ENCODE assay signal across 21 mouse cellular contexts in genomic region chr10:123032078-123032646, GRCm38 (mm10). TPM values are rescaled to one million over a fixed set of nuclear protein-coding genes. Genes with fewer than 3 reads are reported as not detected.
DNase-seq lines count a peak whose midpoint lies in the region; ATAC-seq and TF ChIP-seq lines count a peak whose summit lies in the region.
"Had no signal": no experiment of that assay in that cellular context is flagged by ENCODE, and none has a peak within 500 bp of the region (broad histone marks: within the 10 kb centered on the region; RNA-seq: fewer than 3 reads in every experiment).

No protein-coding gene starts in this region.

- H3K27ac ChIP-seq in intestine, embryonic 16.5 days (ENCODE audit: low read length) = no peak overlapping the region
- no peak overlapping the region for H3K27ac ChIP-seq in intestine, embryonic 15.5 days
- no peak overlapping the region for H3K27ac ChIP-seq in CH12.LX (ENCODE audit: insufficient read depth, low read depth)
- peak overlapping the region; percentile 23; the same call in 1 of the 2 replicates for H3K27ac ChIP-seq in intestine, postnatal 0 days (ENCODE audit: low read depth, low read length)
- H3K27ac ChIP-seq in lung, postnatal 0 days (ENCODE audit: low read length) = no peak overlapping the region
- H3K27ac ChIP-seq in midbrain, embryonic 13.5 days = no peak overlapping the region
- H3K27ac ChIP-seq: embryonic facial prominence, embryonic 10.5 days; embryonic facial prominence, embryonic 12.5 days; forebrain, embryonic 13.5 days; forebrain, embryonic 15.5 days had no signal

- H3K27me3 ChIP-seq in intestine, embryonic 16.5 days (replicated peaks; ENCODE audit: control insufficient read depth, insufficient read depth, low read length) = no peaks in the 10 kb centered on the region
- H3K27me3 ChIP-seq in intestine, embryonic 15.5 days (replicated peaks) = no peaks in the 10 kb centered on the region
- H3K27me3 ChIP-seq in CH12.LX (replicated peaks) = no peaks in the 10 kb centered on the region
- H3K27me3 ChIP-seq in intestine, postnatal 0 days (replicated peaks; ENCODE audit: control insufficient read depth, insufficient read depth, low read length) = no peaks in the 10 kb centered on the region
- H3K27me3 ChIP-seq in lung, postnatal 0 days (replicated peaks; ENCODE audit: insufficient read depth, low read length) = no peaks in the 10 kb centered on the region
- no peaks in the 10 kb centered on the region for H3K27me3 ChIP-seq in midbrain, embryonic 13.5 days
- H3K27me3 ChIP-seq: embryonic facial prominence, embryonic 12.5 days; forebrain, embryonic 13.5 days; forebrain, embryonic 15.5 days had no signal

- no peak for TF ChIP-seq POLR2A in CH12.LX (IDR thresholded peaks at IDR 0.05; ENCODE audit: low read depth, low read length)

- H3K79me2 ChIP-seq in CH12.LX (replicated peaks; ENCODE audit: control insufficient read depth, extremely low read depth, insufficient read depth, poor library complexity, severe bottlenecking) = no peaks in the 10 kb centered on the region

- H3K9ac ChIP-seq in intestine, embryonic 16.5 days (ENCODE audit: low read depth, low read length) = no peak overlapping the region
- no peak overlapping the region for H3K9ac ChIP-seq in intestine, embryonic 15.5 days
- no peak overlapping the region for H3K9ac ChIP-seq in CH12.LX (ENCODE audit: insufficient read depth, low read depth)
- H3K9ac ChIP-seq in intestine, postnatal 0 days (ENCODE audit: low read depth, low read length) = no peak overlapping the region
- no peak overlapping the region for H3K9ac ChIP-seq in lung, postnatal 0 days (replicated peaks; ENCODE audit: low read depth)
- no peak overlapping the region for H3K9ac ChIP-seq in midbrain, embryonic 13.5 days (replicated peaks)
- H3K9ac ChIP-seq: embryonic facial prominence, embryonic 12.5 days; forebrain, embryonic 13.5 days; forebrain, embryonic 15.5 days; forebrain, postnatal 0 days had no signal

- in situ Hi-C loops in CH12.LX (cut with MboI; ENCODE audit: low pct_ligation_motif_present, low pct_unique_long_range_greater_than_20kb, low sequenced_read_pairs) = no loop called here

- peak; percentile 48 for ATAC-seq in intestine, embryonic 16.5 days
- ATAC-seq in intestine, embryonic 15.5 days = no peak
- peak; percentile 79 for ATAC-seq in intestine, postnatal 0 days
- no peak for ATAC-seq in lung, postnatal 0 days
- ATAC-seq in midbrain, embryonic 13.5 days = no peak
- ATAC-seq: CD4-positive, CD25-positive, alpha-beta regulatory T cell, adult 4 months; forebrain, embryonic 13.5 days; forebrain, embryonic 15.5 days; forebrain, postnatal 0 days had no signal

- H3K4me2 ChIP-seq in intestine, embryonic 16.5 days (ENCODE audit: low read depth, low read length) = no peak overlapping the region
- no peak overlapping the region for H3K4me2 ChIP-seq in intestine, embryonic 15.5 days (replicated peaks)
- H3K4me2 ChIP-seq in CH12.LX (ENCODE audit: insufficient read depth, low read depth, poor library complexity, severe bottlenecking) = no peak overlapping the region
- no peak overlapping the region for H3K4me2 ChIP-seq in intestine, postnatal 0 days (replicated peaks; ENCODE audit: low read depth)
- no peak overlapping the region for H3K4me2 ChIP-seq in lung, postnatal 0 days (replicated peaks; ENCODE audit: low read depth, low read length)
- no peak overlapping the region for H3K4me2 ChIP-seq in midbrain, embryonic 13.5 days (replicated peaks)
- H3K4me2 ChIP-seq: embryonic facial prominence, embryonic 12.5 days; forebrain, embryonic 13.5 days; forebrain, embryonic 15.5 days had no signal

- WGBS in intestine, embryonic 16.5 days = 81% methylated on average over 14 of the region's 14 CpGs
- WGBS in intestine, embryonic 15.5 days = 82% methylated on average over 14 of the region's 14 CpGs
- WGBS in intestine, postnatal 0 days = 62% methylated on average over 14 of the region's 14 CpGs
- 78% methylated on average over 14 of the region's 14 CpGs for WGBS in lung, postnatal 0 days
- 93% methylated on average over 14 of the region's 14 CpGs for WGBS in midbrain, embryonic 13.5 days

- dilution Hi-C loops in CH12.LX (cut with MboI; ENCODE audit: extremely low pct_ligation_motif_present, extremely low pct_unique_long_range_greater_than_20kb, low sequenced_read_pairs) = no loop called here

- H3K4me3 ChIP-seq in intestine, embryonic 16.5 days (ENCODE audit: low read length) = no peak overlapping the region
- H3K4me3 ChIP-seq in intestine, embryonic 15.5 days (replicated peaks) = no peak overlapping the region
- no peak overlapping the region for H3K4me3 ChIP-seq in CH12.LX (replicated peaks in 1 of 3; ENCODE audit: low read depth in 2 of 3, low read length in 2 of 3, poor library complexity in 1 of 3)
- no peak overlapping the region for H3K4me3 ChIP-seq in intestine, postnatal 0 days (ENCODE audit: low read depth, low read length)
- H3K4me3 ChIP-seq in lung, postnatal 0 days (ENCODE audit: low read depth, low read length) = no peak overlapping the region
- H3K4me3 ChIP-seq in midbrain, embryonic 13.5 days (replicated peaks) = no peak overlapping the region
- H3K4me3 ChIP-seq: embryonic facial prominence, embryonic 10.5 days; embryonic facial prominence, embryonic 12.5 days; forebrain, embryonic 13.5 days; forebrain, embryonic 15.5 days had no signal

- DNase-seq in CH12.LX (ENCODE audit: extremely low read depth) = peak; percentile 41
- no peak for DNase-seq in kidney, postnatal 10 days
- no peak for DNase-seq in lung, postnatal 0 days (ENCODE audit: low spot score)
- DNase-seq: adrenal gland, adult 2 months; adrenal gland, postnatal 10 days; adrenal gland, postnatal 36 days; cerebellum, adult 11-12 months; cerebellum, adult 2 months; cerebellum, adult 9-10 months; cerebellum, postnatal 10 days; cerebellum, postnatal 25 days; forebrain, postnatal 0 days had no signal

- no peak for TF ChIP-seq CTCF in CH12.LX (conservative IDR thresholded peaks at IDR 0.05 in 1 of 2, IDR thresholded peaks at IDR 0.05 in 1 of 2; ENCODE audit: low read depth in 2 of 2, low read length in 2 of 2)
- TF ChIP-seq CTCF in intestine, postnatal 0 days (IDR thresholded peaks at IDR 0.05; ENCODE audit: low read depth) = no peak
- no peak for TF ChIP-seq CTCF in lung, postnatal 0 days (IDR thresholded peaks at IDR 0.05)

- TF ChIP-seq RAD21 in CH12.LX (IDR thresholded peaks at IDR 0.05; ENCODE audit: low read depth, low read length) = no peak

- no peaks in the 10 kb centered on the region for H3K4me1 ChIP-seq in intestine, embryonic 16.5 days (ENCODE audit: control insufficient read depth, insufficient read depth, low read length)
- no peaks in the 10 kb centered on the region for H3K4me1 ChIP-seq in intestine, embryonic 15.5 days (replicated peaks)
- peaks cover 0 to 3% of the 10 kb centered on the region in 2 experiments; a peak in 1 of 4 replicates for H3K4me1 ChIP-seq in CH12.LX (ENCODE audit: control insufficient read depth in 1 of 2, insufficient read depth in 2 of 2)
- H3K4me1 ChIP-seq in intestine, postnatal 0 days (replicated peaks; ENCODE audit: control insufficient read depth, insufficient read depth, low read length) = no peaks in the 10 kb centered on the region
- no peaks in the 10 kb centered on the region for H3K4me1 ChIP-seq in lung, postnatal 0 days (ENCODE audit: insufficient read depth, low read depth, low read length)
- no peaks in the 10 kb centered on the region for H3K4me1 ChIP-seq in midbrain, embryonic 13.5 days (replicated peaks)
- H3K4me1 ChIP-seq: embryonic facial prominence, embryonic 10.5 days; embryonic facial prominence, embryonic 12.5 days; forebrain, embryonic 13.5 days; forebrain, embryonic 15.5 days had no signal

- peaks cover 7% of the 10 kb centered on the region for H3K36me3 ChIP-seq in intestine, embryonic 16.5 days (ENCODE audit: control insufficient read depth, insufficient read depth, low read length)
- peaks cover 23% of the 10 kb centered on the region for H3K36me3 ChIP-seq in intestine, embryonic 15.5 days
- peaks cover 49 to 88% of the 10 kb centered on the region in 2 experiments for H3K36me3 ChIP-seq in CH12.LX (replicated peaks in 1 of 2; ENCODE audit: control insufficient read depth in 1 of 2, insufficient read depth in 1 of 2, low read length in 1 of 2)
- peaks cover 74% of the 10 kb centered on the region for H3K36me3 ChIP-seq in intestine, postnatal 0 days (ENCODE audit: control insufficient read depth, insufficient read depth)
- peaks cover 35% of the 10 kb centered on the region for H3K36me3 ChIP-seq in lung, postnatal 0 days (ENCODE audit: insufficient read depth, low read length)
- H3K36me3 ChIP-seq in midbrain, embryonic 13.5 days = peaks cover 85% of the 10 kb centered on the region

- no peak for TF ChIP-seq EP300 in CH12.LX (IDR thresholded peaks at IDR 0.05; ENCODE audit: low read length)
- no peak for TF ChIP-seq EP300 in lung, postnatal 0 days (IDR thresholded peaks at IDR 0.05)

- no peaks in the 10 kb centered on the region for H3K9me3 ChIP-seq in intestine, embryonic 16.5 days (ENCODE audit: control insufficient read depth, low read length)
- no peaks in the 10 kb centered on the region for H3K9me3 ChIP-seq in intestine, embryonic 15.5 days
- no peaks in the 10 kb centered on the region for H3K9me3 ChIP-seq in CH12.LX (replicated peaks; ENCODE audit: low read length)
- no peaks in the 10 kb centered on the region for H3K9me3 ChIP-seq in intestine, postnatal 0 days (ENCODE audit: control insufficient read depth)
- H3K9me3 ChIP-seq in lung, postnatal 0 days (ENCODE audit: low read length) = no peaks in the 10 kb centered on the region
- H3K9me3 ChIP-seq in midbrain, embryonic 13.5 days = no peaks in the 10 kb centered on the region
- H3K9me3 ChIP-seq: embryonic facial prominence, embryonic 10.5 days; embryonic facial prominence, embryonic 12.5 days; forebrain, embryonic 13.5 days; forebrain, embryonic 15.5 days had no signal

TF ChIP-seq in CH12.LX, 34 proteins besides CTCF, POLR2A, EP300 and RAD21 (continues in another document):
- TF ChIP-seq ZKSCAN1 (IDR thresholded peaks at IDR 0.05; ENCODE audit: borderline replicate concordance, low read depth, low read length) (no peak), MYC (IDR thresholded peaks at IDR 0.05; ENCODE audit: low read depth, low read length) (no peak), MAZ (IDR thresholded peaks at IDR 0.05; ENCODE audit: low read depth, low read length) (no peak), NRF1 (IDR thresholded peaks at IDR 0.05; ENCODE audit: low read depth, low read length) (no peak), SMC3 (IDR thresholded peaks at IDR 0.05; ENCODE audit: low read depth, low read length) (no peak)

RNA-seq across cellular contexts. Expression of gene Mon2, which starts 44.1 kb away (rescaled TPM):
- polyA plus RNA-seq in intestine, embryonic 16.5 days (2015; fragmentation: Nextera tagmentation; extraction: Ambion mirVana) = 11.7 and 13.4 TPM in 2 replicates
- polyA plus RNA-seq in intestine, embryonic 15.5 days (2015; fragmentation: Nextera tagmentation; extraction: Ambion mirVana) = 18.7 and 22.9 TPM in 2 replicates
- total RNA-seq in CH12.LX (2012; rRNA removed) (31.0 and 33.2 TPM in 2 replicates), CH12.LX (2014; rRNA removed) (18.6 and 19.3 TPM in 2 replicates)
- 26.9 and 28.8 TPM in 2 replicates for polyA plus RNA-seq in CH12.LX (2012; ENCODE audit: insufficient read length, low read depth)
- polyA plus RNA-seq in intestine, postnatal 0 days (2015; fragmentation: Nextera tagmentation; extraction: Ambion mirVana) = 16.4 and 22.1 TPM in 2 replicates
- 26.4 and 27.2 TPM in 2 replicates for polyA plus RNA-seq in lung, postnatal 0 days (2015; fragmentation: Nextera tagmentation; extraction: Ambion mirVana)
- polyA plus RNA-seq in midbrain, embryonic 13.5 days (2015; fragmentation: Nextera tagmentation; extraction: Ambion mirVana) = 26.9 and 29.6 TPM in 2 replicates

Comparison
In these comparisons a context has a peak if more than half of its experiments do, and no peak if none do; other contexts are left out.
1. ATAC-seq: peak in intestine, embryonic 16.5 days (single experiment) and intestine, postnatal 0 days (single experiment); none in intestine, embryonic 15.5 days (single experiment), lung, postnatal 0 days (single experiment) and midbrain, embryonic 13.5 days (single experiment).